Mouse (Mus musculus) midbrain, embryonic 12.5 days (tissue): Measurements from ENCODE around the gene Hgf. TPM values are rescaled to one million over a fixed set of nuclear protein-coding genes. Genes with fewer than 3 reads are reported as not detected.

Experiments used
- ATAC-seq: fragments of 200-750 bp; cut with Nextera tagmentation; 2 replicates; pipeline ENCODE4 v1.8.0; 2017; ENCODE audit warnings: low read depth, moderate TSS enrichment, moderate library complexity; ENCODE audit not compliant: low FRiP score
- H3K27ac ChIP-seq: fragments of 300-500 bp; sonication (generic); replicated peaks from 2 replicates; pipeline ENCODE4 v1.5.1; 2016; ENCODE audit warnings: mild to moderate bottlenecking
- H3K27me3 ChIP-seq: fragments of 300-500 bp; sonication (generic); 2 replicates; pipeline ENCODE4 v1.6.1; 2016; ENCODE audit warnings: mild to moderate bottlenecking
- H3K36me3 ChIP-seq: fragments of 300-500 bp; sonication (generic); 2 replicates; pipeline ENCODE4 v1.6.1; 2016
- H3K4me1 ChIP-seq: fragments of 300-500 bp; sonication (generic); 2 replicates; pipeline ENCODE4 v1.6.1; 2016
- H3K4me2 ChIP-seq: fragments of 300-500 bp; sonication (generic); replicated peaks from 2 replicates; pipeline ENCODE4 v1.6.1; 2016; ENCODE audit warnings: mild to moderate bottlenecking, moderate library complexity
- H3K4me3 ChIP-seq: fragments of 300-500 bp; sonication (generic); 2 replicates; pipeline ENCODE4 v1.5.1; 2016; ENCODE audit warnings: mild to moderate bottlenecking
- H3K9ac ChIP-seq: fragments of 300-500 bp; sonication (generic); replicated peaks from 2 replicates; pipeline ENCODE4 v1.6.1; 2016; ENCODE audit warnings: mild to moderate bottlenecking, moderate library complexity
- H3K9me3 ChIP-seq: fragments of 300-500 bp; sonication (generic); 2 replicates; pipeline ENCODE4 v1.6.1; 2016; ENCODE audit warnings: mild to moderate bottlenecking
- WGBS: fragments of 180-500 bp; shearing (Covaris S2); methylation state at CpG from one replicate; pipeline ENCODE4 v1.1.7; 2016; 5-methylcytosine and 5-hydroxymethylcytosine counted together
- polyA plus RNA-seq: library from polyadenylated mRNA; unstranded; fragments of >200 nt; fragmentation: Nextera tagmentation; extraction: Ambion mirVana; gene quantifications from 2 replicates; pipeline ENCODE4 v1.2.1, GENCODE M21; 2016

Gene Hgf
- polyA plus RNA-seq, 1 experiment from 2014 or later, result 1.2 TPM

DNA sequence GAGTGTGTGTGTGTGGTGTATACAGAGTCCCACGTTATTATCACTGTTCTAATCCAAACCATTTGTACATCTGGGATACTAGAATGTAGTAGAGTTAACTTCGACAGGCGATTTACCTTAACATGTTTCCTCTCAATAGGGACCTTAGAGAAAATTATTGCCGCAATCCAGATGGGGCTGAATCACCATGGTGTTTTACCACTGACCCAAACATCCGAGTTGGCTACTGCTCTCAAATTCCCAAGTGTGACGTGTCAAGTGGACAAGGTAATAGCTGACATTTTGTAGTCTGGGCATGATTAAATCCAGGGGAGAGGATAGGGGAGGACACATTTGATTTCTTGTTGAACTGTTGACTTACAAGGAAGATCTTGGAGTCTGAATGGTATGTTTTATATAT, 44.7 kb downstream of the Hgf start:
- Histone ChIP-seq H3K27me3 (no peaks in the 10 kb centered on the region), H3K4me2 (no peak overlapping the region), H3K36me3 (no peaks in the 10 kb centered on the region), H3K9me3 (no peaks in the 10 kb centered on the region), H3K4me3 (no peak overlapping the region), H3K4me1 (no peaks in the 10 kb centered on the region), H3K27ac (no peak overlapping the region), H3K9ac (no peak overlapping the region)
- WGBS, result 71% methylated on average over 6 of the region's 6 CpGs
- no peak for ATAC-seq

DNA sequence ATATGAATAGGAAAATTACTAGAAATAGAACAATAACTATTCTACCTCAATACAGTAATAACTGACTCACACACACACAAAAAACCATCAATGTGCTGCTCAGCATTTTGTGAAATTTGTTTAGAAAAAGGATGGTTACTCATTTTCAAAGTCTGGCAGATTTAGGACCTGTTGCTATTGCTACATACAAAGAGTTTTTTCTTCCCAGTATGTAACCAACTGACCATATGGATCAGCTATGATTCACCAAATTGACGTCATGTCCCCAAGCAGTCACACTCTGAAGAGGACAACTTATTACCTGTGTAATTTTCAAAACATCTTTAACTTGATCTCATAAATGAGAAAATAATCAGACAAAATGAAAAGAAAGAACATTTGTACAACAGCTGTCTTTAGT, 48.2 kb downstream of the Hgf start:
- Histone ChIP-seq H3K27ac (no peak overlapping the region), H3K4me2 (no peak overlapping the region), H3K36me3 (no peaks in the 10 kb centered on the region), H3K9me3 (no peaks in the 10 kb centered on the region), H3K9ac (no peak overlapping the region), H3K4me3 (no peak overlapping the region), H3K4me1 (no peaks in the 10 kb centered on the region), H3K27me3 (no peaks in the 10 kb centered on the region)
- no peak for ATAC-seq
- 82% methylated on average over 1 of the region's 1 CpGs for WGBS

DNA sequence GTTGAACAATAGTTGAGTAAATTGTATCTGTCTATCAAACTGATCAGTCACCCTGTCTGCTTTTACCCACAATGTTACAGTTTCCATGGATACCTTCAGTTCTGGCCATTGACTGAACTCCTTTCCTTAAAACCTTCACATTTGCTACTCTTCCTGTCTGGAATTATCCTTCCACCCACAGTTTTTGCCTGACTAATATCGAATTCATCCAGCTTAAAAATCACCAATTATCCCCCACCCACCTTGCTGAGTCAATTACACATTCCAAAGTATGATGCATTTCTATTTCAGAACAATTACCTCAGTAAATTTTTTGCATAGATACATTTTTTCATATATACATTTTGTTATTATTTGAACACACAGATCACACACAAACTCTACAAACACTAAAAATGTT, 79.7 kb downstream of the Hgf start:
- WGBS, result 79% methylated on average over 1 of the region's 1 CpGs

DNA sequence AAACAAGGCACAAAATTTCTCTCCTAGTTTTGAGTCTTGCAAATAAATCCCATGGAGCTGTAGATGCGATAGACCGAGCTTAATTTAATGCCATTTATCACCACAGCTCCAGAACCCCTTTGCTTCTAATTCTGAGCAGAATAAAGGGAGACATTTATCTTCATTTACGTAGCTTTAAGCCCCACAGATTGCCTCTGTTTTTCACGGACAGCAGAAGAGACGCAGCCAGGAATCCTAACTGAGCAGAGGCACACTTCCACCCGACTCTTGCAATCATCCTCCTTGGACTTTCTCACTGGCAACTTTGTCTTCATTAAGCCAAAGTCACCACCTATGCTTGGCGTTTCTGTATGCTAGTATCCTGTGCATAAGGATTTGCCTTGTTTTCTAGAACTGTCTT, 93.1 kb downstream of the Hgf start:
- Histone ChIP-seq H3K36me3 (no peaks in the 10 kb centered on the region), H3K4me1 (no peaks in the 10 kb centered on the region), H3K27ac (no peak overlapping the region), H3K27me3 (no peaks in the 10 kb centered on the region), H3K9ac (no peak overlapping the region), H3K4me2 (no peak overlapping the region), H3K4me3 (no peak overlapping the region), H3K9me3 (no peaks in the 10 kb centered on the region)
- no peak for ATAC-seq
- WGBS, result 74% methylated on average over 7 of the region's 7 CpGs

More for the DNA sequence above, 79.7 kb downstream of the Hgf start:
- Histone ChIP-seq H3K4me3 (no peak overlapping the region), H3K4me2 (no peak overlapping the region), H3K27me3 (no peaks in the 10 kb centered on the region), H3K9ac (no peak overlapping the region), H3K27ac (no peak overlapping the region), H3K9me3 (no peaks in the 10 kb centered on the region), H3K4me1 (no peaks in the 10 kb centered on the region), H3K36me3 (no peaks in the 10 kb centered on the region)
- ATAC-seq, result no peak

DNA sequence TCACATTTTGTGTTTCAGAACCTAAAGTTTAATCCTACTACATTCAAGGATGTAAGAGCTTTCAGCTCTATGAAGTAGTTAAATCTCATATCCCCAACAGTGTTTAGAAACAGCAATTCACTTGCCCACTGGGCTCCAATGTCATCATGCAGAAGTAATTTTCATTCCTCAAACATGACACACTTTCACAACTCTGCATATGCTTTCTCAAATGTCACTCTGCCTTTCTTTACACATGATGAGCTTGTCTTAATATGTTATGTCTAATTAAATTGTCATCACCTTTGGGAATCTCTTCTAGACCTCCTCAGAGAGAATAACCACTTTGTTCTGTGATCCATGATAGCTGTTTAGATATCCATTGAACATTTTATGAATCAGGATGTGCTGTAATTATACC, 94.4 kb downstream of the Hgf start:
- no peaks in the 10 kb centered on the region for H3K9me3 ChIP-seq
- H3K27me3 ChIP-seq, result no peaks in the 10 kb centered on the region
- no peaks in the 10 kb centered on the region for H3K4me1 ChIP-seq
- no peak overlapping the region for H3K4me2 ChIP-seq
- no peak overlapping the region for H3K9ac ChIP-seq
- no peaks in the 10 kb centered on the region for H3K36me3 ChIP-seq
- ATAC-seq, result no peak
- no peak overlapping the region for H3K27ac ChIP-seq
- no peak overlapping the region for H3K4me3 ChIP-seq

DNA sequence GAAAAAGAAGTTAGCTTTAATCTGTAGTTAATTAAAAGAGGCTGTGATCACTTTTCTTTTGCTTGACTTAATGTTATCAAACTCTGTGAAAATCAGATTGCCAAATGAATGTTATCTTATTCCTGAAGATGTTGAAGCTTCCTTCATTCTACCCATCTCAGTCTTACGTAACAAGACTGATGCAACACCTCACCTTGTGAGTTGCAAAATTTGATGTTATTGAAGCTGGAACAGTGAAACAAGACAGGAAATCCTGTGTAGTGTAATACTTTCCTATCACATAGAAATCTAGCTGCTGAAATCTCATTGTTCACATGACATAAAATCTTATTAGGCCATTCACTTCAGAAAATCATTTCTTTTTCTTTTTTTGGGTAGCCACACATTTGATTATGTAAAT, 96.9 kb downstream of the Hgf start:
- WGBS, result 91% methylated on average over 1 of the region's 1 CpGs
- no peak for ATAC-seq
- Histone ChIP-seq H3K36me3 (no peaks in the 10 kb centered on the region), H3K9ac (no peak overlapping the region), H3K4me2 (no peak overlapping the region), H3K27me3 (no peaks in the 10 kb centered on the region), H3K4me3 (no peak overlapping the region), H3K4me1 (no peaks in the 10 kb centered on the region), H3K27ac (no peak overlapping the region), H3K9me3 (no peaks in the 10 kb centered on the region)

DNA sequence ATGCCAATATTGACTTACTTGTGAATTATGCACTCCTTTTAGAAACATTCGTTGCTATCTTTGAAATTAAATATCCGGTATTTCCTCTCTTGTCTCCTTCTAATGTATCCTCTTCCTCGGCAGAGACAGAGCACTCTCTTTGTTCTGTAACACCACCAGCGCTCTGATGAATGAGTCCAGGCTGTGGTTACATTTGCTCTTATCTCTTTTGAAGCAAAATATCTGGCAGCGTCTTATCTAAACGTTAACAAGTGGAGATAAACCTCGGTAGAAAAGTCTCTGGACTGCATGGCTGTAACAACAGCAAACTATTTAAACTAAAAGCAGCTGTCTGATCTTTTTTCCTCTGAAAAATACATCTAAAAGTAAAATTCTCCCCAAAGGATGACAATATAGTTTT, 100.7 kb downstream of the Hgf start:
- Histone ChIP-seq H3K4me3 (no peak overlapping the region), H3K36me3 (no peaks in the 10 kb centered on the region), H3K9ac (no peak overlapping the region), H3K27me3 (no peaks in the 10 kb centered on the region), H3K4me1 (no peaks in the 10 kb centered on the region), H3K4me2 (no peak overlapping the region), H3K9me3 (no peaks in the 10 kb centered on the region), H3K27ac (no peak overlapping the region)
- ATAC-seq, result no peak
- 73% methylated on average over 7 of the region's 7 CpGs for WGBS

Other genes starting within 250 kb of the Hgf start
- gene Gm28710, start 238.3 kb downstream of the Hgf start, polyA plus RNA-seq, result not detected in 2 replicates